Mouse (Mus musculus) lung, adult 2 months (tissue): ENCODE results near the gene Dll3.

Experiments used
- CTCF ChIP-seq: fragments of 200-500 bp; IDR thresholded peaks from 2 replicates; pipeline ENCODE4 v1.5.1; 2011; ENCODE audit warnings: mild to moderate bottlenecking, low read length, control low read depth; ENCODE audit not compliant: insufficient read depth
- POLR2A ChIP-seq: fragments of 200-500 bp; IDR thresholded peaks from 2 replicates; pipeline ENCODE4 v1.6.1; 2011; ENCODE audit warnings: low read depth, mild to moderate bottlenecking, control low read depth, low read length, borderline replicate concordance; ENCODE audit errors: extremely low read depth

GRCm38 (mm10) chr7:28344637-28345036 lies 42.6 kb upstream of the Dll3 start:
- TF ChIP-seq POLR2A (no peak), CTCF (peak; percentile 62; the same call in 1 of the 2 replicates)
